Mouse (Mus musculus) neural tube, embryonic 10.5 days (tissue): ENCODE data around the gene Dicer1.

ENCODE experiments used
- DNase-seq: peaks from one replicate; pipeline ENCODE4 v3.0.0-alpha.2; 2017; ENCODE audit warnings: low spot score; ENCODE audit errors: extremely low spot score

Dicer1 gene

GRCm38 (mm10) chr12:104677371-104677924 lies 74.3 kb downstream of the Dicer1 start:
- DNase-seq = no peak

GRCm38 (mm10) chr12:104676535-104677370 lies 75.0 kb downstream of the Dicer1 start:
- no peak for DNase-seq

- no peak for DNase-seq
Measured at GRCm38 (mm10) chr12:104672976-104673375, 78.8 kb downstream of the Dicer1 start.

GRCm38 (mm10) chr12:104672406-104672805 lies 79.3 kb downstream of the Dicer1 start:
- DNase-seq = no peak

GRCm38 (mm10) chr12:104667846-104668245 lies 83.9 kb downstream of the Dicer1 start:
- DNase-seq = no peak

GRCm38 (mm10) chr12:104665951-104666350 lies 85.8 kb downstream of the Dicer1 start:
- no peak for DNase-seq

GRCm38 (mm10) chr12:104665521-104665920 lies 86.2 kb downstream of the Dicer1 start:
- DNase-seq = no peak

GRCm38 (mm10) chr12:104656146-104656545 lies 95.6 kb downstream of the Dicer1 start:
- no peak for DNase-seq

GRCm38 (mm10) chr12:104655006-104655405 lies 96.7 kb downstream of the Dicer1 start:
- no peak for DNase-seq

- no peak for DNase-seq
Measured at GRCm38 (mm10) chr12:104652021-104652420, 99.7 kb downstream of the Dicer1 start.

GRCm38 (mm10) chr12:104651269-104651668 lies 100.5 kb downstream of the Dicer1 start:
- no peak for DNase-seq

- no peak for DNase-seq
Measured at GRCm38 (mm10) chr12:104650510-104651260, 101.1 kb downstream of the Dicer1 start.

GRCm38 (mm10) chr12:104648366-104648765 lies 103.4 kb downstream of the Dicer1 start:
- no peak for DNase-seq

- DNase-seq = no peak
Measured at GRCm38 (mm10) chr12:104642337-104642736, 109.4 kb downstream of the Dicer1 start.

GRCm38 (mm10) chr12:104640934-104641333 lies 110.8 kb downstream of the Dicer1 start:
- no peak for DNase-seq

GRCm38 (mm10) chr12:104638156-104638555 lies 113.6 kb downstream of the Dicer1 start:
- DNase-seq = peak; percentile 24
